Mouse (Mus musculus): ENCODE data around the gene Vmn1r155. TPM values are rescaled to one million over a fixed set of nuclear protein-coding genes. Genes with fewer than 3 reads are reported as not detected.

Gene Vmn1r155
- not detected in 2 replicates for polyA plus RNA-seq (2012; rRNA removed)

DNA sequence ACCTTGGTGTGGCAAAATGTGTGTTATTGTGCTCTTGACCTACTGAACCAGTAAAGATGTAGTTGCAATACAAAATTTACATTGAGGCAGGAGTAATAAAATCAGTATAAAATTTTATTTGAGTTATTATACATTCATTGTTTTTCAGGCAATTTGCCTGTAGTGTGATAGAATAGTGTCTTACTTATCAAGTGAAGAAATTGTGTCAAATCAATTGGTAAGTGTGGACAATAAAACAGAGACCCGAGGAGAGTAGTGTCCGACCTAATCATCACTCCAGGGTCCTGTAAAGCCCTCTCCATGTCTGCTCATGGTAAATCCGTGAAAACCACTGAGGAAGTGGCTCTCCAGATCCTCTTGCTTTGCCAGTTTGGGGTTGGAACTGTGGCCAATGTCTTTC lies at the start of gene Vmn1r155:
Gene Vmn1r155, plus strand, starts transcription at position 301 of the 400 bp plus-strand sequence.

DNA sequence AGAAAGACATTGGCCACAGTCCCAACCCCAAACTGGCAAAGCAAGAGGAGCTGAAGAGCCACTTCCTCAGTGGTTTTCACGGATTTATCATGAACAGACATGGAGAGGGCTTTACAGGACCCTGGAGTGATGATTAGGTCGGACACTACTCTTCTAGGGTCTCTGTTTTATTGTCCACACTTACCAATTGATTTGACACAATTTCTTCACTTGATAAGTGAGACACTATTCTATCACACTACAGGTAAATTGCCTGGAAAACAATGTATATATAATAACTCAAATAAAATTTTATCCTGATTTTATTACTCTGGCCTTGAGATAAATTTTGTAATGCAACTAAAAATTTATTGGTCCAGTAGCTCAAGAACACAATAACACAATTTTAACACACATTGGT lies 34.4 kb downstream of the Vmn1r155 start, which contains the start of gene Gm8693:
Gene Gm8693, minus strand, starts transcription at position 101 of the 400 bp plus-strand sequence.

Other genes with a start within 250 kb of the Vmn1r155 start
- gene Vmn1r148, start 244.4 kb upstream of the Vmn1r155 start, polyA plus RNA-seq (2012; rRNA removed), result not detected in 2 replicates
- not detected in 2 replicates for gene Vmn1r149, start 219.8 kb upstream of the Vmn1r155 start, polyA plus RNA-seq (2012; rRNA removed)
- gene Gm10665, start 193.9 kb upstream of the Vmn1r155 start, polyA plus RNA-seq (2012; rRNA removed), result not detected in 2 replicates
- gene Vmn1r151, start 158.3 kb upstream of the Vmn1r155 start, polyA plus RNA-seq (2012; rRNA removed), result not detected in 2 replicates
- gene Vmn1r152, start 135.1 kb upstream of the Vmn1r155 start, polyA plus RNA-seq (2012; rRNA removed), result not detected in 2 replicates
- gene Gm8677, start 123.1 kb upstream of the Vmn1r155 start, polyA plus RNA-seq (2012; rRNA removed), result not detected in 2 replicates
- not detected in 2 replicates for gene Gm4201, start 92.7 kb upstream of the Vmn1r155 start, polyA plus RNA-seq (2012; rRNA removed)
- gene Gm4565, start 69.9 kb upstream of the Vmn1r155 start, polyA plus RNA-seq (2012; rRNA removed), result not detected in 2 replicates
- not detected in 2 replicates for gene Gm8693, start 34.3 kb downstream of the Vmn1r155 start, polyA plus RNA-seq (2012; rRNA removed)
- gene Gm4567, start 61.7 kb downstream of the Vmn1r155 start, polyA plus RNA-seq (2012; rRNA removed), result not detected in 2 replicates
- not detected in 2 replicates for gene Vmn1r157, start 103.7 kb downstream of the Vmn1r155 start, polyA plus RNA-seq (2012; rRNA removed)
- not detected in 2 replicates for gene Vmn1r158, start 132.8 kb downstream of the Vmn1r155 start, polyA plus RNA-seq (2012; rRNA removed)
- not detected in 2 replicates for gene Vmn1r159, start 185.6 kb downstream of the Vmn1r155 start, polyA plus RNA-seq (2012; rRNA removed)
- not detected in 2 replicates for gene Vmn1r160, start 213.2 kb downstream of the Vmn1r155 start, polyA plus RNA-seq (2012; rRNA removed)

All from liver, embryonic 14 days (tissue).